Mouse (Mus musculus): Measurements from ENCODE around the gene Pttg1.

- TF ChIP-seq CTCF (IDR thresholded peaks at IDR 0.05; ENCODE audit: borderline replicate concordance, insufficient read depth, low read length) = no peak
- TF ChIP-seq POLR2A (IDR thresholded peaks at IDR 0.05; ENCODE audit: low read depth, low read length) = no peak
Observed at GRCm38 (mm10) chr11:43411413-43411812, 14.6 kb downstream of the Pttg1 start.

Measured in embryonic fibroblast, embryonic 13.5 days (primary cell).